Mouse (Mus musculus) embryonic fibroblast, embryonic 13.5 days (primary cell): ENCODE measurements around the gene Nat10.

ENCODE experiments used
- CTCF ChIP-seq: IDR thresholded peaks from 2 replicates; pipeline ENCODE4 v1.5.1; 2011; ENCODE audit warnings: mild to moderate bottlenecking, control low read depth, low read length, moderate library complexity, borderline replicate concordance; ENCODE audit not compliant: insufficient read depth
- POLR2A ChIP-seq: IDR thresholded peaks from 2 replicates; pipeline ENCODE4 v1.6.1; 2011; ENCODE audit warnings: low read depth, mild to moderate bottlenecking, control low read depth, low read length, moderate library complexity

DNA sequence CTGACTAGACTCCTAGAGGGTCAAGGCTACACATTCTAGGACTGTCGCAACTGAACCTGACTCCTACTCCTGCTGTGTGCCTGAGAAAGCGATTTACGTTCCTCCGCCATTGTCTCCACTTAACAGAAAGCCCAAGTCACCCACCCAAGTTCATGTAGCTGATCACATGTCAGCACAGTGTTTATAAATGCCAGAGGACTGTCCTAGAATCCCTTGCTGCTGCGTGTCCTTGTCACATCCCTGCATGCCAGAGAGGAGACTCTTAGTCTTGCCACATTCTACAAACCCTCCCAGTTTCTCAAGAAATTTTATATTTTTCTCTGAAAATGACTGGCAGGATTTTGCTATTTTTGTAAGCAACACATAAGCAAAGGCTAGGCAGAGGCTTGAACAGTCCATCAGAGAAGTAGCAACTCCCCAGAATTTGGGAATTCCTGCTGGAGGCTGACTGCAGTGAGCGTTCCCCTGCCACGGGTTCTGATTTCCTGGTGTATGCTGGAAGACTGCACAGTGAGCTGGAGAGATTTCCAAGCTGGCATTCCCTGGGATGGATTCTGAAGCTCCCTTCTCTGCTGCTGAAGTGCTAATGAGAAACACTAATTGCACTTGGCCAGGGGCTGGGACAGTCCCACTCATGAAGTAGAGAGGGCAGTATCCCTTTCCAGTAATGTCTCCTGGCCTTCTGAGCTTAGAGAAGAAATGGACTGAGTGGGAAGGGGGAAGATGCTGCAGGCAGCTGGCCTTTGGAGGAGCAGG, 83.3 kb downstream of the Nat10 start:
- TF ChIP-seq POLR2A (no peak), CTCF (no peak)
